Mouse (Mus musculus) bone marrow macrophage, adult 2 months (primary cell): ENCODE data around the gene Pip4k2a. TPM values are rescaled to one million over a fixed set of nuclear protein-coding genes. Genes with fewer than 3 reads are reported as not detected.

Source experiments
- H3K27ac ChIP-seq: 2 replicates; pipeline ENCODE4 v1.5.1; 2012; ENCODE audit warnings: low read depth, low read length; ENCODE audit not compliant: insufficient read depth
- H3K4me1 ChIP-seq: 2 replicates; pipeline ENCODE4 v1.6.1; 2012; ENCODE audit warnings: low read length; ENCODE audit not compliant: control insufficient read depth, insufficient read depth
- H3K4me3 ChIP-seq: 2 replicates; pipeline ENCODE4 v1.5.1; 2012; ENCODE audit warnings: mild to moderate bottlenecking, low read length, moderate library complexity; ENCODE audit not compliant: insufficient read depth
- CTCF ChIP-seq: IDR thresholded peaks from 2 replicates; pipeline ENCODE4 v1.5.1; 2012; ENCODE audit warnings: low read depth, mild to moderate bottlenecking, low read length, moderate library complexity
- POLR2A ChIP-seq: IDR thresholded peaks from 2 replicates; pipeline ENCODE4 v1.6.1; 2012; ENCODE audit warnings: mild to moderate bottlenecking, low read depth, low read length, borderline replicate concordance
- polyA plus RNA-seq: library from polyadenylated mRNA; stranded (reverse); fragments of >200 nt; gene quantifications from 2 replicates; pipeline ENCODE4 v1.2.4, GENCODE M21; 2012; ENCODE audit not compliant: missing spikeins, insufficient read depth, insufficient read length

Gene Pip4k2a
- polyA plus RNA-seq, 1 experiment, result 187 TPM

DNA sequence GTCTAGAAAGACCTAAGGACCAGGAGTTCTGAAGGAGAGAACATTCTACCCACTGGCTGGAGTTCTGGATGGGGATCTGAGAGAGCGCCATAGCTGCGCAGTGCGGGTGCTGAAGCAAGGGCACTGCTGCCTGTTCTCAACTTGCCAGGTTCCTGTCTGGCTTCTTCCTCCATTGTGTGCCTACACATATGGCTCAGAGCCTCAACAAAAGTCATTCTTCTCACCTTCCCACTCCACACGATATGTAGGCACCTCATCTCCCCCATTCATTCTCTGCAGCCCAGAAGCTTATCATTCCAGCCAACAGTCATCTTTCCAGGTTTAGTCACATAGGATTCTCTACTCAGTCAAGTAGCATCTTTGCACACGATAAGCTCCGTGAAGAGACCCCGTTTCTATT lies 123.3 kb downstream of the Pip4k2a start:
- H3K27ac ChIP-seq, result no peak overlapping the region
- H3K4me3 ChIP-seq, result no peak overlapping the region
- no peak for TF ChIP-seq POLR2A
- TF ChIP-seq CTCF, result no peak
- peaks cover 6% of the 10 kb centered on the region; the same call in 1 of the 2 replicates for H3K4me1 ChIP-seq

DNA sequence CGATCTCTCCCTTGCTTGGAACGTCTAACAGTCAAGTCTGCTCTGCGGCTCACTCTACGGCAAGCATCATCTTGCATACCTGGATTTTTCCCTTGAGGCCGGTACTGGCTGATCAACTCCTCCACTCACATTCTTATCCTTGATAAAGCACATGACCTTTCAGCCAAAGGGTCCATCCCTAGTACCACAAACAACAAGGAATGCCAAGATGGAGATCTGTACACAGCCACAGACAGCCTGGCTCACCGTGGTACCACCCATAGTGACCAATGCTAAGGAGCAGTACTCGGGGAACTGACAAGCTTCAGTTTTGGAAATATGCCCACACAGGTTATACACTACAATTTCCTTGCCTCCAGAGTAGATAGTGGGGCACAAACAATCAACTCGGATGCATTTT lies 123.9 kb downstream of the Pip4k2a start:
- Histone ChIP-seq H3K4me3 (no peak overlapping the region), H3K4me1 (peaks cover 6% of the 10 kb centered on the region; the same call in 1 of the 2 replicates), H3K27ac (no peak overlapping the region)
- TF ChIP-seq CTCF (no peak), POLR2A (no peak)

DNA sequence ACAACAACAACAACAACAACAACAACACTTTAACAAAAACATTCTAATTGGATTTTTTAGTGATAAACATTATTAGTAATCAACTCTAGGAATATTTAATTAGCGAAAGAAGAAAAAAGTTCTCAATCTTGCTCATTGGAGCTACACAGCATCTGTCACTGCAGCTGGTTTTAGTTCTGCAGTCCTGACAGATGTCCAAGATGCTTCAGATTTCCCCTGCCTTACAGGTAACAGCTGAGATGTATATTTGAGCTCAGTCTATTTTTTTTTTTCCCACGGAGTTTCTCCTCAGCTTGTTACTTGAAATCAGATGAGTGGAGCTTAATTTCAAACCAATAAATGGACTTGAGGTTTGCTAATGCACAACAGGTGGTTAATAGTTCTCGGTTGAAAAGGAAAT lies 124.5 kb downstream of the Pip4k2a start:
- TF ChIP-seq POLR2A (no peak), CTCF (no peak)
- Histone ChIP-seq H3K4me1 (peaks cover 6% of the 10 kb centered on the region; the same call in 1 of the 2 replicates), H3K27ac (no peak overlapping the region), H3K4me3 (no peak overlapping the region)

DNA sequence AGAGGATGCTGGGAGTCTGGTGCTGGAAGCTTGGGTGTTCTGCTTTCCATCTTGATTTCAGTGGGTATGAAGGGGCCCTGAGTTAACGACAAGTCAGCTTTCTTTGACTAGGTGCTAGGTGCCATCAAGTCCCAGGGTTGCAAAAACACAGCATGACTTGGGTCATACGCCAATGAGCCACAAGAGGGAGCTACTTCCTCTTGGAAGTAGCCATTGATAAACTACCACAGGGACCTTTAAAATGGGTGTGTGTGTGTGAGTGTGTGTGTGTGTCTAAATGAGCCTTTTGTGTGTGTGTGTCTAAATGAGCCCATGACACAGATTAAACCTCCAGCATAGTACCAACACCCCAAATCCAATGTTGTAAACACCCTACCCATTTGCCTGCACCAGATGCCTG lies 125.1 kb downstream of the Pip4k2a start:
- Histone ChIP-seq H3K4me3 (no peak overlapping the region), H3K4me1 (peaks cover 6% of the 10 kb centered on the region; the same call in 1 of the 2 replicates), H3K27ac (no peak overlapping the region; the same call in 1 of the 2 replicates)
- TF ChIP-seq POLR2A (no peak), CTCF (peak; percentile 31; the same call in 1 of the 2 replicates)

DNA sequence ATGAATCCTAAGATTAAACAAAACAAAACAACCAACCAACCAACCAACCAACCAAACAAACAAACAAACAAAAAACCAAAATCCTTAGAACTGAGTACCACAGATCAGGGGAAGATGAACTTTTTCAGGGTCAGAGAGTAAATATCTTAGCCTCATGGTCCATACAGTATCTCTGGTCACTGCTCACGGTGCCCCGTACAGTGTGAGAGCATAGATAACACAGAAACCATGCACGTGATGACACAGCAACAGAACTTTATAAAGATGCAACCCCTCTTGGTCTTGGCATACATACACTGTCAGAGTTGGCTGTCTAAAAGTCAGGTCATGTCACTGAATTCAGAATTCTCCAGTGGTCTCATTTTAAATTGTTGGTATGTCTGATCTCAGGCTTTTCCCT lies 126.8 kb downstream of the Pip4k2a start:
- Histone ChIP-seq H3K4me1 (peaks cover 4% of the 10 kb centered on the region; the same call in 1 of the 2 replicates), H3K27ac (no peak overlapping the region), H3K4me3 (no peak overlapping the region)
- TF ChIP-seq CTCF (no peak), POLR2A (no peak)

DNA sequence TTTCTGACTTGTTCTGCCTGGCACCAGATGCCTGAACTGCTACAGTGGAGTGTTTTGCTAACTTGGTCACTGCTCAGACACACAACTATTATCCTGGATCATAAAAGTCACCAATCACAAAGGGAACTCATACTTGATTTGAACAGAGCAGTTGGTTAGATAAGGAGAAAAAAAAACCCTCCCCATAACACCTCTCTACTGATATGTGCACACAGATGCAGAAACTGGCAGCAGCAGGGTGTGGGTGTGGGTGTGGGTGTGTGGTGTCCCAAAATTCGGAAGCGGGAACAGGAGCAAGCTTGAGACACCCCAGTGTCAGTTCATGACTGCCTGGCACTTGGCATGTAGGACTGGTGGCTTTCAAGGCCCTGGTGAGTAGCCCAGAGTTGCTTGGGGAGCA lies 130.9 kb downstream of the Pip4k2a start:
- Histone ChIP-seq H3K4me1 (no peaks in the 10 kb centered on the region), H3K4me3 (no peak overlapping the region), H3K27ac (no peak overlapping the region)
- no peak for TF ChIP-seq POLR2A
- TF ChIP-seq CTCF, result no peak

DNA sequence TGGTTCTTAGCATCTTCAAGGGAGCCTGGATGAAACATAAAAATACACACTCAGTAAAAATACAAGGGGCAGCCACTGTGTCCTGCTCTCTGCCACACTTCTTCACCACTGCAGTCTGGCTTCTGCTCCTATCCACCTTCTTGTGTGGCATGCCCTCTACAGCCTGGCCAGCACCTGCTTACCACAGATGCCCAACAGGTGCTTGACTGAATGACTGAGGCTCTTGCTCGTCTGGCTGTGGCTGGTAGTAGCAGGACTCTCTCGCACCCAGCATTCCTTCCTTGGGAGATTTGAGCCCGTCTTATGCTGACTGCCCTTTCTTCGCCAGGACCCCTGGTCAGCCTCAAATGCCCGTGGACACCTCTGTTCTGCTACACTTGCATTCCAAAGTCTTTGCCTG lies 133.2 kb downstream of the Pip4k2a start:
- H3K4me1 ChIP-seq, result no peaks in the 10 kb centered on the region
- H3K4me3 ChIP-seq, result no peak overlapping the region
- no peak overlapping the region for H3K27ac ChIP-seq
- TF ChIP-seq POLR2A (no peak), CTCF (no peak)

DNA sequence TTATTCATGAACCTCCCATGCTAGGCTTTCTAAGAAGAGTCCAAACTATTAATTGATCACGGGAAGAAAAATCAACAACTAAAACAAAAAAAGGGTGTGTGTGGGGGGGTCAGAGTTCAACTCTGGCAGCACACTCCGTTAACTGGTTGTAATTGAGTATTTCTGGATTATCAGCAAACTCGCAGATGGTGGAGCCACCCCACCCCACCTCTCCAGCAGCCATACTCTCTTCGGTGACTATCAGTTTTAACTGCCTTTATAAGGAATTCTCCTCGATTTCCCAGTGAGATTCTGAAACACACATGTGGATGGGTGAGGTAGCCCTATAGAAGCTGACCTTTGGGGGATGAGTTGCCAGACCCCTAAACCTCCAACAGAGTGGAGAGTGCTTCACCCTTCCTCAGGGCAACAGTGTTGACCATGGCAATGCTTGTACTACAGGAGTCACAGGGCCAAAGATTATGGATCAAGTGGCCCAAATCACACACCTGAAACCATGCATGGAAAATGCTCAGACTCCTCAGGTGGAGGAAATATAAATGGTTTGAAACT lies 136.2 kb downstream of the Pip4k2a start:
- H3K4me1 ChIP-seq, result no peaks in the 10 kb centered on the region
- no peak for TF ChIP-seq POLR2A
- TF ChIP-seq CTCF, result no peak
- H3K4me3 ChIP-seq, result no peak overlapping the region
- H3K27ac ChIP-seq, result no peak overlapping the region

DNA sequence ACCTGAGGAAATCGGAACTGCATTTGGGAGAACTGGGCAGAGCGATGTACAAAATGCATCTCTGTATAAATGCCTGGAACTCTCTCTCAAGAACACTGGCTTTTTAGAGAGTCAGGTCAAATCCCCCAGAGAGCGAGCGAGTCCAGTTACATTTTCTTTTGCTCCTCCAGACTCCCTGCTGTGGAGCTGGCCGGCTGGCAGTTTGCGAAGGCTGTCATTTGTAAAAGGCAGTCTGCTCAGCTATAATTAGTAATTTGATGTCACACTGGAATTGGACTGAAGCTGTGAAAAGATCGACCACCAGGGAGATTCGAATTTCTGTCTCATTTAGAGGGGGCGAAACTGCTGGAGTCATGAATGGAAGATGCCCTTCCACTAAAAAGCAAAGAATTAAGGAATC lies 137.2 kb downstream of the Pip4k2a start:
- TF ChIP-seq POLR2A (no peak), CTCF (no peak)
- Histone ChIP-seq H3K4me3 (no peak overlapping the region), H3K4me1 (no peaks in the 10 kb centered on the region), H3K27ac (no peak overlapping the region)

DNA sequence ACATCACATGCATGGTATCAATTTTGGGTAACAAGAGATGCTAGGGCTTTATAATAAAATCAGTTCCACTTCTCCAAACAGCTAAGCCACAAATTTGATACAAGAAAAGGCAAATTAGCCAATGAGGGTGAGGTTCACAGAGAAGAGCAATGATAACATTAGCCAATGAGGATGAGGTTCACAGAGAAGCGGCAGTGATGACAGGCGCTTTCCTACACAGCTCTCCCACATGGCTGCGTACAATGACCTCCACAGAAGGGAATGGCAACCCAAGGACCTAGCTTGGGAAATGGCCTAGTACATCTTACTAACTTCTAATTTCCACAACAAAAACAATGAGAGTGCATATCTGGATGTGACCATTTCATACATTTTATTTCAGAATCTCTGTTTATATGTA lies 140.0 kb downstream of the Pip4k2a start:
- TF ChIP-seq POLR2A, result no peak
- TF ChIP-seq CTCF, result no peak
- H3K27ac ChIP-seq, result no peak overlapping the region
- H3K4me1 ChIP-seq, result no peaks in the 10 kb centered on the region
- H3K4me3 ChIP-seq, result no peak overlapping the region
